Mouse (Mus musculus): Measurements from ENCODE around the gene Abcc8. TPM values are rescaled to one million over a fixed set of nuclear protein-coding genes. Genes with fewer than 3 reads are reported as not detected.
A peak's percentile ranks its signal among the peaks of the same experiment; 100 is the strongest.
"Not testable (repeated sequence)": the region's sequence is repeated elsewhere in the genome, so short reads cannot be mapped to it uniquely, and the experiment has no call there.

The Abcc8 gene
- 10 to 100 TPM; 33.4 to 41.0 (median 38.5) TPM for total RNA-seq (2022)

- DNase-seq (ENCODE audit: low spot score in 2 of 2): peak; percentile 33 to 44
These were observed at the start of gene Abcc8 for GRCm38 (mm10) chr7:46179431-46180275. TSS of gene Abcc8 (minus strand) at chr7:46180033.

- no peak for DNase-seq (ENCODE audit: low spot score in 2 of 2)
These were observed 47.1 kb upstream of the Abcc8 start for GRCm38 (mm10) chr7:46226936-46227335.

GRCm38 (mm10) chr7:46226253-46226652, 46.4 kb upstream of the Abcc8 start:
- peak in 1 of 2 experiments; percentile 34 for DNase-seq (ENCODE audit: low spot score in 2 of 2)

- no peak for DNase-seq (ENCODE audit: low spot score in 2 of 2)
These were observed 40.8 kb upstream of the Abcc8 start for GRCm38 (mm10) chr7:46220591-46221129.

- DNase-seq (ENCODE audit: low spot score in 2 of 2): no peak
These were observed 38.6 kb upstream of the Abcc8 start for GRCm38 (mm10) chr7:46218415-46218814.

- no peak for DNase-seq (ENCODE audit: low spot score in 2 of 2)
These were observed 36.6 kb upstream of the Abcc8 start for GRCm38 (mm10) chr7:46216481-46216880.

GRCm38 (mm10) chr7:46210276-46210675, 30.4 kb upstream of the Abcc8 start:
- DNase-seq (ENCODE audit: low spot score in 2 of 2): no peak

- DNase-seq (ENCODE audit: low spot score in 2 of 2): no peak
These were observed 28.3 kb upstream of the Abcc8 start for GRCm38 (mm10) chr7:46208131-46208530.

- DNase-seq (ENCODE audit: low spot score in 2 of 2): no peak
These were observed 24.9 kb upstream of the Abcc8 start for GRCm38 (mm10) chr7:46204775-46205174.

GRCm38 (mm10) chr7:46204046-46204471, 24.2 kb upstream of the Abcc8 start:
- DNase-seq (ENCODE audit: low spot score in 2 of 2): peak; percentile 30 to 41

GRCm38 (mm10) chr7:46201649-46202048, 21.8 kb upstream of the Abcc8 start:
- no peak for DNase-seq (ENCODE audit: low spot score in 2 of 2)

- DNase-seq (ENCODE audit: low spot score in 2 of 2): no peak
These were observed 20.2 kb upstream of the Abcc8 start for GRCm38 (mm10) chr7:46200021-46200420.

- DNase-seq (ENCODE audit: low spot score in 2 of 2): no peak
These were observed 15.5 kb upstream of the Abcc8 start for GRCm38 (mm10) chr7:46195356-46195755.

- DNase-seq (ENCODE audit: low spot score in 2 of 2): no peak
These were observed 4.4 kb upstream of the Abcc8 start for GRCm38 (mm10) chr7:46184232-46184631.

GRCm38 (mm10) chr7:46181590-46181989, 1.8 kb upstream of the Abcc8 start:
- no peak for DNase-seq (ENCODE audit: low spot score in 2 of 2)

GRCm38 (mm10) chr7:46168980-46169379, 10.9 kb downstream of the Abcc8 start:
- not testable (repeated sequence) for DNase-seq (ENCODE audit: low spot score in 2 of 2)

- DNase-seq (ENCODE audit: low spot score in 2 of 2): no peak
These were observed 11.4 kb downstream of the Abcc8 start for GRCm38 (mm10) chr7:46168402-46168801.

GRCm38 (mm10) chr7:46167901-46168300, 11.9 kb downstream of the Abcc8 start:
- DNase-seq (ENCODE audit: low spot score in 2 of 2): no peak

- no peak for DNase-seq (ENCODE audit: low spot score in 2 of 2)
These were observed 14.0 kb downstream of the Abcc8 start for GRCm38 (mm10) chr7:46165876-46166275.

- no peak for DNase-seq (ENCODE audit: low spot score in 2 of 2)
These were observed 17.1 kb downstream of the Abcc8 start for GRCm38 (mm10) chr7:46162731-46163130.

GRCm38 (mm10) chr7:46162132-46162727, 17.6 kb downstream of the Abcc8 start:
- no peak for DNase-seq (ENCODE audit: low spot score in 2 of 2)

GRCm38 (mm10) chr7:46161615-46162014, 18.2 kb downstream of the Abcc8 start:
- DNase-seq (ENCODE audit: low spot score in 2 of 2): no peak

Measured in left cerebral cortex, adult 8-10 months (tissue).